Mouse (Mus musculus) intestine, postnatal 0 days (tissue): Measurements from ENCODE around the gene L3hypdh. TPM values are rescaled to one million over a fixed set of nuclear protein-coding genes. Genes with fewer than 3 reads are reported as not detected.

Source experiments
- ATAC-seq: fragments of 200-750 bp; cut with Nextera tagmentation; 2 replicates; pipeline ENCODE4 v1.8.0; 2017; ENCODE audit warnings: mild to moderate bottlenecking, moderate TSS enrichment, moderate library complexity
- H3K27ac ChIP-seq: fragments of 300-500 bp; sonication (generic); 2 replicates; pipeline ENCODE4 v1.5.1; 2014; ENCODE audit warnings: mild to moderate bottlenecking, low read depth, low read length, moderate library complexity
- H3K27me3 ChIP-seq: fragments of 300-500 bp; sonication (generic); replicated peaks from 2 replicates; pipeline ENCODE4 v1.6.1; 2014; ENCODE audit warnings: low read length, mixed read lengths; ENCODE audit not compliant: control insufficient read depth, insufficient read depth
- H3K36me3 ChIP-seq: fragments of 300-500 bp; sonication (generic); 2 replicates; pipeline ENCODE4 v1.6.1; 2014; ENCODE audit warnings: mild to moderate bottlenecking, moderate library complexity; ENCODE audit not compliant: control insufficient read depth, insufficient read depth
- H3K4me1 ChIP-seq: fragments of 300-500 bp; sonication (generic); replicated peaks from 2 replicates; pipeline ENCODE4 v1.6.1; 2014; ENCODE audit warnings: antibody characterized with exemption, low read length, mixed read lengths; ENCODE audit not compliant: control insufficient read depth, insufficient read depth
- H3K4me2 ChIP-seq: fragments of 300-500 bp; sonication (generic); replicated peaks from 2 replicates; pipeline ENCODE4 v1.6.1; 2014; ENCODE audit warnings: low read depth, mild to moderate bottlenecking, moderate library complexity
- H3K4me3 ChIP-seq: fragments of 300-500 bp; sonication (generic); 2 replicates; pipeline ENCODE4 v1.5.1; 2014; ENCODE audit warnings: low read depth, low read length
- H3K9ac ChIP-seq: fragments of 300-500 bp; sonication (generic); 2 replicates; pipeline ENCODE4 v1.6.1; 2014; ENCODE audit warnings: mild to moderate bottlenecking, low read depth, low read length
- H3K9me3 ChIP-seq: fragments of 300-500 bp; sonication (generic); 2 replicates; pipeline ENCODE4 v1.6.1; 2016; ENCODE audit warnings: mixed run types; ENCODE audit not compliant: control insufficient read depth
- CTCF ChIP-seq: sonication (generic); IDR thresholded peaks from 2 replicates; pipeline ENCODE4 v1.5.1; 2016; ENCODE audit warnings: low read depth, mild to moderate bottlenecking, control low read depth, antibody characterized with exemption, moderate library complexity
- WGBS: fragments of 180-500 bp; shearing (Covaris S2); extraction: QIAGEN DNeasy Blood & Tissue Kit; methylation state at CpG from one replicate; pipeline ENCODE4 v1.1.7; 2014; 5-methylcytosine and 5-hydroxymethylcytosine counted together
- polyA plus RNA-seq: library from polyadenylated mRNA; unstranded; fragments of >200 nt; fragmentation: Nextera tagmentation; extraction: Ambion mirVana; gene quantifications from 2 replicates; pipeline ENCODE4 v1.2.1, GENCODE M21; 2015

Gene L3hypdh
- polyA plus RNA-seq, 1 experiment from 2014 or later, result 10.9 TPM

DNA sequence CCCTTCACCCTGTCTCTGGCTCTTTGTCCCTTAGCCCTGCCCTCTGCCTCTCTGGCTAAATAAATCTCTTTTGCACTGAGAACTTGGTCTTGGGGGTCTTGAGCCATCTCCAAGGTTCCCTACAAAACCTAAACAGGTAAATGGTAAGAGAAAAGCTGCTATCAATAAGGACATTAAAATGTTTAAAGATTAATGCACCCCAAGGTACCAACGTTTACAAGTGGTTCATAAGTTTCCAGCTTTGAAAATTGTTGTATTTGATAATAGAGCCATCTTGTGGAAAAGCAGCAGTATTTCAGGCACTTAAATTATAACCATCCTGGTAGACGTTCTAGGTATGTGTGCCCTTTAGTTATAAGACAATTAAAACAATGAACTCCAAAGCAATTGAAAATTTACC, 37.7 kb downstream of the L3hypdh start:
- ATAC-seq, result no peak
- TF ChIP-seq CTCF, result peak; percentile 78

DNA sequence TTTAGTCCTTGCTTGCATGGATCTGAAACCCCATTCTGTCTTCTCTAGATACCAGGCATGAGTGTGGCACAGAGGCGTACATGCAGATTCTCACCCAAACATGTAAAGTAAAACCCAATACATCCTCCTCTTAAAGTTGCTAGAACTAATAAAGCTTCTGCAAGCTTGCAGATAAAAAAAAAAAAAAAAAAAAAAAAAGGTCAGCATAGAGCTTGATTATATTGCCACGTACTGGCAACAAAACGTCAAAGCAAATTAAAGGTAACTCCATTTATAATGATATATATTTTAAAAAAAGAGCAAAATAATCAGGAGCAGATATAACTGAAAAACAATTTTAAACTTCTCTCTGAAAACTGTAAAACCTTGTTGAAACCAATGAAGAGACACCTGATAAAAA, 44.0 kb downstream of the L3hypdh start:
- no peak for TF ChIP-seq CTCF
- WGBS, result 93% methylated on average over 3 of the region's 3 CpGs
- Histone ChIP-seq H3K4me2 (no peak overlapping the region), H3K9ac (no peak overlapping the region), H3K4me1 (no peaks in the 10 kb centered on the region), H3K4me3 (no peak overlapping the region), H3K27ac (no peak overlapping the region), H3K9me3 (no peaks in the 10 kb centered on the region), H3K27me3 (no peaks in the 10 kb centered on the region), H3K36me3 (no peaks in the 10 kb centered on the region)
- ATAC-seq, result no peak

More for the DNA sequence above, 37.7 kb downstream of the L3hypdh start:
- Histone ChIP-seq H3K4me2 (no peak overlapping the region), H3K27me3 (no peaks in the 10 kb centered on the region), H3K36me3 (no peaks in the 10 kb centered on the region), H3K4me3 (no peak overlapping the region), H3K9me3 (no peaks in the 10 kb centered on the region), H3K27ac (no peak overlapping the region), H3K9ac (no peak overlapping the region), H3K4me1 (no peaks in the 10 kb centered on the region)
- WGBS, result 3% methylated on average over 2 of the region's 2 CpGs

DNA sequence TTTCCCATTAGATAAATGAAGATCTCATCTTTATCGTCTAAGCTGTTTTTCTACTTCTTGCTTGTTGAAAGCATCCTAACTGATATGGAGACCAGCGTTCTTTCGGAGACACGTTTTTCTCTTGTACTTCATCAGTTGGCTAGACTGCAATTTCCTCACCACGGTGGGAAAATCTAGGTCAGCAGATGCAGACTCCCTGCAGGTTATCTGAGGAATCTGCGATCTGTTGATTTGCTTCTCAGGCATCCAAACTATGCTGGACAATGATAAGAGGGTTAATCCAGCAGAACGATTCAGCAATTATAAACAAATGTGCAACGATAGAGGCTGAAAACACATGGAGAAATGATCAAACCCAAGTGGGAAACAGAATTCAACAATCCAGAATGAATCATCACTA, 45.7 kb downstream of the L3hypdh start:
- H3K4me1 ChIP-seq, result no peaks in the 10 kb centered on the region
- TF ChIP-seq CTCF, result no peak
- 45% methylated on average over 8 of the region's 8 CpGs for WGBS
- no peak overlapping the region for H3K4me3 ChIP-seq
- no peaks in the 10 kb centered on the region for H3K27me3 ChIP-seq
- no peak overlapping the region for H3K27ac ChIP-seq
- no peak for ATAC-seq
- no peaks in the 10 kb centered on the region for H3K9me3 ChIP-seq
- H3K4me2 ChIP-seq, result no peak overlapping the region
- no peaks in the 10 kb centered on the region for H3K36me3 ChIP-seq
- H3K9ac ChIP-seq, result no peak overlapping the region

DNA sequence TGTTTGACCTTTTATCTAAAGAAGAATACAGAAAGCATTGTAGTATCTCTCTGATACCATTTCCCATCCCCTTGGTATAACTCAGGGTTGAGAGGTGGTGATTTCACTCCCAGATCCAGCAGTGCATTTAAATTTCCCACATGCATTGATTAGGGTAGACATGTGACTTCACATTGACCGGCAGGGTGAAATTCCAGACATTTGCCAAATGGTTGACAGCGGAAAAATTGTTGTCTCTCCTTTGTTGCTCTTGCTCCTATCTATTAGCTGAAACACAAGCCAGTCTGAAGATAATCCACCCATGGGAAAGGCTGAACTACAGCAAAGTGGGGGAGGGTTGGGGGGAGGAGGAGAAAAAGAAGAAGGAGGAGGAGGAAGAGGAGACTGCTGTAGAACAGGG, 46.4 kb downstream of the L3hypdh start:
- no peaks in the 10 kb centered on the region for H3K27me3 ChIP-seq
- 66% methylated on average over 2 of the region's 2 CpGs for WGBS
- no peak overlapping the region for H3K4me2 ChIP-seq
- H3K9ac ChIP-seq, result no peak overlapping the region
- no peaks in the 10 kb centered on the region for H3K9me3 ChIP-seq
- no peak for TF ChIP-seq CTCF
- ATAC-seq, result no peak
- H3K27ac ChIP-seq, result no peak overlapping the region
- no peak overlapping the region for H3K4me3 ChIP-seq
- no peaks in the 10 kb centered on the region for H3K4me1 ChIP-seq
- no peaks in the 10 kb centered on the region for H3K36me3 ChIP-seq

DNA sequence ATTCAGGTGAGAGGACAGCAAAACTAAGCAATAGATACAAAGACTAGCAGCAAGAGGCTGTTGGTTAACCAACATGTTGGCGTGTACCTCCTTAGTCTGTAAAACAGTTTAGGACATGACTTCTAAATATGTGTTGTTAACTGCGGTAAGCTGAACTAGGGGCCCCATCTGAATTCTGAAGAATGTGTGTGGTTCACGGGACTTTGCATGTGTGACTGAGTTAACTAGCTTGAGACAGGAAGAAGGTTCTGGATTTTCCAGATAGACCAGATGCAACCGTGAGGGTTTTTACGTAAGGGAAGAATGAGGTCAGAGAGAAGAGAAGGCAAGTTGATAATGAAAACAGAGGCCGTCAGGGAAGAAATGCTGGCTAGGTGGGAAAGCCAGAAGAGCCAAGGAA, 48.2 kb downstream of the L3hypdh start:
- H3K4me3 ChIP-seq, result no peak overlapping the region
- H3K9me3 ChIP-seq, result no peaks in the 10 kb centered on the region
- H3K27me3 ChIP-seq, result no peaks in the 10 kb centered on the region
- H3K4me1 ChIP-seq, result no peaks in the 10 kb centered on the region
- H3K4me2 ChIP-seq, result no peak overlapping the region
- H3K36me3 ChIP-seq, result no peaks in the 10 kb centered on the region
- 86% methylated on average over 6 of the region's 6 CpGs for WGBS
- no peak for ATAC-seq
- no peak overlapping the region for H3K27ac ChIP-seq
- H3K9ac ChIP-seq, result no peak overlapping the region
- TF ChIP-seq CTCF, result no peak

DNA sequence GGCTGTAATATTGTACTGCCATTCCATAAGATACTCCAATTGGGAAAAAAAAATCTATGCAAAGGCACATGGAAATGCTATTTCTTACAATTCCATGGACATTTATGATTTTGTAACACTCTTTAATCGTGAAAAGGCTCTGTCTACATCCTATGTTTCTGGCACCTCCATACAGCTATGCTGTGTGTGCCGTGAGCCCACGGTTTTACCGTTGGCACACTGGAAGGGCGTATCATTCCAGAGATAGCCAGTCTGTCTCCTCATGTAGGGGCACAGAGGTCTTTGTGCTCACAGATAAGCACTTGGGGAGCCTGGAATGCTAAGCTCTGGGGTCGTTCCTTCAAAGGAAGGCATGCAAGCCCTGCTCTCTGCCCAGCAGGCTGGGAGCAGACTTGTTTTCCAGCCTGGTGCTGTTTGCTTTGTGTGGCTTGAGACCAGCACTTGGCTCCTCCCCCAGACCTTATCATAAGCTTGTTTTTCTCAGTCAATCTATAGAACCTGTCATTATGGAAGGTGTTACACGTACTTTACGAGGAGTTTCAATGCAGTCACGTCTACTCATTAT, 49.1 kb downstream of the L3hypdh start:
- Histone ChIP-seq H3K4me2 (no peak overlapping the region), H3K9me3 (no peaks in the 10 kb centered on the region), H3K4me3 (no peak overlapping the region), H3K27me3 (no peaks in the 10 kb centered on the region), H3K9ac (no peak overlapping the region), H3K4me1 (no peaks in the 10 kb centered on the region), H3K36me3 (no peaks in the 10 kb centered on the region), H3K27ac (no peak overlapping the region)
- no peak for ATAC-seq
- WGBS, result 37% methylated on average over 9 of the region's 9 CpGs
- TF ChIP-seq CTCF, result no peak

DNA sequence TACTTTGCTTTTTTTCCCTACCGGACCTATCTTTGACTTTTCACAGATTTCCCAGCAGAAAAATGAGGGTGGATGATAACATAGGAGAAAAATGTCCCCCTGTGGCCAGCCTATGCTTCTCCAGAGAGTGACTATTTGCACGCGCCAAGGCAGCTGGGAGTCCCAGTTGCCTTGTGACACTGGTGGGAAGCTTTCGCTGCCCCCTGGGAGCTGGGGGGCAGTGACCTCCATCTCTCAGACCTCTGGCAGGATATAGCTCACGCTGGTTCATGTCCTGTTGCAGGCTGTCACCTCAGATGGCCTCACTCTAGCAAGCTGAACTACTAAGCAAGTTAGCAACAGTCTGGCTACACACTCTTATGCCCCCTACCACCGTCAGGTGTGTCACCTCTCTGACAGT, 53.4 kb downstream of the L3hypdh start:
- WGBS, result 81% methylated on average over 6 of the region's 6 CpGs
- no peak overlapping the region for H3K4me2 ChIP-seq
- H3K27ac ChIP-seq, result no peak overlapping the region
- no peak overlapping the region for H3K4me3 ChIP-seq
- no peak overlapping the region for H3K9ac ChIP-seq
- H3K4me1 ChIP-seq, result no peaks in the 10 kb centered on the region
- H3K9me3 ChIP-seq, result no peaks in the 10 kb centered on the region
- no peaks in the 10 kb centered on the region for H3K27me3 ChIP-seq
- no peaks in the 10 kb centered on the region for H3K36me3 ChIP-seq
- ATAC-seq, result no peak
- TF ChIP-seq CTCF, result no peak
